Mouse (Mus musculus) WW6 (cell line): Measurements from ENCODE around the gene Erc2.
A peak's percentile ranks its signal among the peaks of the same experiment; 100 is the strongest.

ENCODE experiments used
- DNase-seq: peaks from one replicate; pipeline ENCODE4 v3.0.0-alpha.2; 2013; ENCODE audit warnings: low read depth, low spot score

The Erc2 gene

GRCm38 (mm10) chr14:28181070-28181825, 559.0 kb downstream of the Erc2 start:
- no peak for DNase-seq

DNA sequence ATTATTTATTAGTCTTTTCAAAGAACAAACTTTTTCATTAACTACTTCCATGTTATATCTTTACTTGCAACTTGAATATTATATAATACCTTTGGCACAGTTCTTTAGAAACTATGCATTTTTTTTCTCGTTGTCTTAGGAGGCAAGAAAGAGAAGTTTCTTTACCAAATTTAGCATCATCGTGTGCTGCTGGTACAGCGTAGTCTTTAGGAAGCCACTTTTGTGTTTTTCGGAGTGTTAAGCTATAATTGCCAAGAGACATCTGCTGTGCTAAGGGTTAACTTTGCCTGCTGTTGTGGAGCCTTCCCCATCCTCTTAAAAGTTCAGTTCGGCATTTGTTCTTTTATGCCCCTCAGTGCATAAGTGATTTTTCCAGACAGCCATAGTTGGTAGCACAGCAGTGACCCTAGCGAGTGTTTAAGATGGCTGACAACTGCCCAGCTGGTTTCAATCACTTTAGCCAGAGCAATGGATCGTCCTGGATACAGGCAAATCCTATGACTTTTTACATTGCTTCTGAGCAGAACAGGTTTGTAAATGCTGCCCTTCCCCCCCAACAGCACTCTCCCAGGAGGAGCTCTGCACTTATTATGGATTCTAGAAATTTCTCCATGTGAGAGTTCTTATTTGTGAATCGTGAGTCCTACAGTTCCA, 570.6 kb downstream of the Erc2 start:
- no peak for DNase-seq

GRCm38 (mm10) chr14:28203874-28204273, 581.6 kb downstream of the Erc2 start:
- no peak for DNase-seq

DNA sequence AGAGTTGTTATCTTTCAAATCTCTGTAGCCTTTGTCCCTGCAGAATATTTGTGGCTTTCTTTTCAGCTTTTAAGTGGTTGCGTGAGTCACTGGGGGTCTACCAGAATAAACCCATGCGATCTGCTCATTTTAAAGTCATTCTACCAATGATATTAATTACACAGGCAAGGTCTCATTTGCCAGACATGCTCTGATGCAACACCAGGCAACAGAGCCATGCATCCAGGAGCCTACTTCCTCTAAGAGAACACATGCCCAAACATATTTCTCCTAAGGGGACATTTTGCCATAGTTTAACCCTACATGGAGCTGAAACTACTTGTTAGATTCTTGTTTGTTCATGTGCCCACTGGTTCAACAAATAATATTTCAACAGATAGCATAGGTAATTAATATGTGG, 584.1 kb downstream of the Erc2 start:
- no peak for DNase-seq

GRCm38 (mm10) chr14:28225550-28225949, 603.3 kb downstream of the Erc2 start:
- DNase-seq: no peak

DNA sequence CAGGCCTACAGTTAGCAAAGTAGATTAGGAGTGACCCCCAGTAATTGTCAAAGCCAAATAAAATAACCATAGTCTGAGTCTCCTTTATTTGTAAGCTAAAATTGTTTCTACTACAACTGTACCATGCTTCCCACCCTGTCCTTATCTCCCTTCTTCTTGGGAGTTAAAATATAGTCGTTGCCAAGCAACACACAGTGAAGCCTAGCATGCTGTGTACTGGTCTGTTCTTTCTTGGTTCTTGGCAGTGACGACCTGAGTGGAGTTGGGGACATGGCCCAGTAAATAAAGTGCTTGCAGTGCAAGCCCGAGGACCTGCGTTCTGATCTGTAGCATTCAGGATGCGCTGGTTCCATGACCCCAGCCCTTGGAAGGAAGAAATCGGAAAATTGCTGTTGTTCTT, 608.3 kb downstream of the Erc2 start:
- no peak for DNase-seq

DNA sequence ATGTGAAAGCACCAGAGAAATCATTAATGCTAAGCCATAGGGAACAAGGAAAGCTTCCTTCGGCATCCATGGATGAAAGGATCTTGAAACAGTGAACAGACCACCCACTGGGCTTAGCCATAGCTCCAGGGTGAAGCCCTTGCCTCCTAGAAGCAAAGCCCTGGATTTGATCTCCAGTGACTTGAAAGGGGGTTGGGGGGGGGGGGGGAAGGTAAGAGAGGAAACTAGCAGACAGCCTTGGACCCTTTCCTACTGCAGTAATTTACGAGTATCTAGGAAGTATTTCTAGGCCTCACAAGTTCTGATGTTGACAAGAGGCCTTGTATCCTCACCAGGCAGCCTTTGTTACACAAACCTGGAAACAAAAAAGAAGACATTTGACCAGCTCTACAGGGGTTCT, 609.0 kb downstream of the Erc2 start:
- no peak for DNase-seq

DNA sequence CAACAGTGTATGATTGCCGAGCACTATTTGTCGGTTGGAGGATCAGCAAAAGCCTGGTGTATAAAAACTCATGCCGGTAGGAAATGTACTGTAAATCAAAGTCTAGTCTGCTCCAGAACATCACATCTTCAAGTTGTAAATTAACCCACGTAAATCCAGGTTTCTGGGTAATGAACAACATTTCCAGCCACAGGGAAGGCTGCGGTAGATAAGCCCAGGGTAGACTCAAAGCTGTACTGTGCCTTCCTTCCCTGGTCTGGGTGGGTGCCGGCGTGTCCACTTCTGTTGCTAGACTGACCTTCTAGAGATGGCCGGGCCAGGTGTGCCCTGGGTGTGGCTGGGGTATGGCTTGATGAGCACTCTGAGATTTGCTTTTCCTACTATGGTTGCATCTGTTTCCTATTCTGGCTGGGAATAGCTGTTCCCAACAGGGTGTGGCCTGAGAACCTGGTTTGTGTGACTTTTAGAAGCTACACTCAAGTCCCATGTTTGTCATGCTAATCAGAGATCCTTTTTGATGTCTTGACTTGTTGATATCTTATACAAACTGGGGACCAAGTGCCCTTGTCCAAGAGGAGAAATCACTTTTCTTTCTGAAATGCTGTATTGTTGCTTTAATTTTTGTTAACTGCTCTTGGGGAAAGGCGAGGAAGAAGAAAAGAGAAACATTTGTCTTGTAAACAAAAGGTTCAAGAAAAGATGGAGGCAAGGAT, 616.3 kb downstream of the Erc2 start:
- DNase-seq: peak; percentile 33

DNA sequence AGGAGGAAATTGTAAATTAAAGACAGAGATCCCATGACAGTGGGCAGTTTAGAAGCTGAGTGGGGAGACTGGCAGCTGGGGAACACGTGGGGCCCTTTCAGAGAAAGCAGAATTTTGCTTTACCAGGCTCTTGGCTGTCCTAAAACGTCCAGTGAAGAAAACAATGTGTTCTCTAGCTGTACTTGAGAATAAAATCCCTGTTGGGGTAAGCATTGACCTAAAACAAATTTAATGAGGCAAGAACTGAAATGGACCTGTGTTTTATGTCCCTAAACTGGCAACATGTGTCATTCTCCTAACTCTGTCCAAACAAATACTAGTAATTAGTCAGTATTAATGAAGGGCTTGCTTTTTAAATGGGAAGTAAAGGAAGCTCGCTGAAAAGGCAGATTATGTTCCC, 617.9 kb downstream of the Erc2 start:
- no peak for DNase-seq

GRCm38 (mm10) chr14:28242743-28243142, 620.5 kb downstream of the Erc2 start:
- no peak for DNase-seq

GRCm38 (mm10) chr14:28243474-28243873, 621.2 kb downstream of the Erc2 start:
- no peak for DNase-seq

DNA sequence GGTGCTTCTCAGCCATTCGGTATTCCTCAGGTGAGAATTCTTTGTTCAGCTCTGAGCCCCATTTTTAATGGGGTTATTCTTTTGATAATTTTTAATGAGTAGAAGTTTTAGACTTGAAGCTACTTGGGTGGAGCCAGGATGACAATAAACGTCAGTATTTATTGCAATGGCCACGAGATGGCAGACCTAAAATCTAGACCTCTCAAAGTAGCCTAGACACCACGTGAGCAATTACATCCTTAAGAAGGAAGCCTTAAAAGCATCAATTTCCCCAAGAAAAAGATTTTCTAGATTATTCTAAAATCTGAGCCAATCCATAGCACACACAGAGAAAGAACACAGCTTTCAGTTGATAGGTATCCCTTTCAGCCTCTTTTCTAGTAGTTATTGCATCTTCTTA, 640.5 kb downstream of the Erc2 start:
- DNase-seq: no peak

- no peak for DNase-seq
Measured at GRCm38 (mm10) chr14:28267367-28267766, 645.1 kb downstream of the Erc2 start.

- no peak for DNase-seq
Measured at GRCm38 (mm10) chr14:28271846-28272245, 649.6 kb downstream of the Erc2 start.

DNA sequence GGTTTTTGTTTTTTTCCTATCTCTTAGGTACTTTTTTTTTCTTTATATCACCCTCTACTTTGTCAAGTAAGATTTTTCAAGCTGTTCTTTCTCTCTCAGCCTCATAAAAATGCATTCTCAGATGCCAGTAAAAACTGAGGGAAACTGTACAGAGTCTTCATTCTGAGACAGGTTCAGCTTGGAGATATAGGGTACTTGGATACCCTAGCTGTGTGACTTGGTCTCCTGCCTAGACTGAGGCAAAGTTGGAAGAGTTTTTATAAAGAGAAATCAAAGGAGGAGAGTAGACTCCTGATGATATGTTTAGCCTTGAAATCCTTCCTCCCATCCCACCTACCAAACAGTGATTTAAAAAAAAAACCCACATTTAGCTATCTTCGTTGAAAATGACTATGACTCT, 651.4 kb downstream of the Erc2 start:
- DNase-seq: no peak

- no peak for DNase-seq
Measured at GRCm38 (mm10) chr14:28274826-28275225, 652.6 kb downstream of the Erc2 start.

GRCm38 (mm10) chr14:28278951-28279350, 656.7 kb downstream of the Erc2 start:
- DNase-seq: no peak

GRCm38 (mm10) chr14:28280376-28280775, 658.1 kb downstream of the Erc2 start:
- DNase-seq: no peak

- no peak for DNase-seq
Measured at GRCm38 (mm10) chr14:28283319-28284095, 661.3 kb downstream of the Erc2 start.

GRCm38 (mm10) chr14:28286511-28286910, 664.3 kb downstream of the Erc2 start:
- DNase-seq: no peak

DNA sequence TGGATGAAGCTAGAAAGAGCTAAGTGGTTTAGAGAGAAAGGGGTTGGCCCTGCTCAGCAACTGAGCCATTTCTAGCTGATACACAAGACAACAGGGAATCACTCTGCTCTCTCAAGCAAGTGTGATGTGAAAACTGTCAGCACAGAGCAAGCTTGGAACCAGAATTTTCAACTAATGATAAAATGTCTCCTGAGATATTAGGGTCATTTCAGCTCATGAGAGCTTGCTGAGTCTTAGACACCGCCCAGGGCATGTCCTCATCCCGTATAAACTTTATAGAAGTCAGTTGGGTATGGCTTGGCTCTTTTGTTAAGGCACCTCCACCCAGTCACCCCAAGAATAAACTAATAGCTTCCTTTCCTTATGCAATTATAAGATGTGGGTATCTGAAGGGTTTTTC, 666.0 kb downstream of the Erc2 start:
- no peak for DNase-seq

DNA sequence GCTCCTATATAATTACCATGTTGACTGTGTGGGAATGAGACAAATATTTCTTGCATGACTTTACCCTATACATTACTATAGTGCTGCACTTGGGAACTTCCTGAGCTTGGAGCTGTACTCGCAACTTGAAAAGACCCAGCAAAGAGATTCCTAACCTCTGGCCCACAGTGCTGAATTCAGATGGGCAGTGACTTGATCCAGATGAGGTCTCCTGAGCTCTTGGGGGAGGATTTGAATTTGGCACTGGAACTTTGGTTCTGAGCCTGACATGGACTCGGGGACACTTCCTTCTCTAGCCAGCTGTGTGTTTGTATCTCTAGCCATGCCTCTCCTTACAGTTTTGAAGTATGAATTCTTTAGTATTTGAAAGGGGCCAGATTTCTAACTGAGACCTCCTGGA, 666.7 kb downstream of the Erc2 start:
- DNase-seq: no peak
